Mouse (Mus musculus) myocyte (in vitro differentiated cells): ENCODE measurements around the gene Fam166b.

Experiments
- MAX ChIP-seq: IDR thresholded peaks from one replicate; pipeline ENCODE4 v1.6.1; 2011; ENCODE audit warnings: low read depth, mild to moderate bottlenecking, control low read depth
- POLR2AphosphoS2 ChIP-seq: IDR thresholded peaks from one replicate; pipeline ENCODE4 v1.6.1; 2011; ENCODE audit warnings: low read depth, control low read depth; ENCODE audit not compliant: insufficient read length
- REST ChIP-seq: IDR thresholded peaks from one replicate; pipeline ENCODE4 v1.6.1; 2011; ENCODE audit warnings: mild to moderate bottlenecking, control low read depth, moderate library complexity; ENCODE audit not compliant: insufficient read depth, insufficient read length
- SRF ChIP-seq: IDR thresholded peaks from one replicate; pipeline ENCODE4 v1.6.1; 2011; ENCODE audit warnings: low read depth; ENCODE audit not compliant: control insufficient read depth, insufficient read length
- USF1 ChIP-seq: IDR thresholded peaks from one replicate; pipeline ENCODE4 v1.6.1; 2011; ENCODE audit warnings: low read depth, mild to moderate bottlenecking, control low read depth, moderate library complexity

DNA sequence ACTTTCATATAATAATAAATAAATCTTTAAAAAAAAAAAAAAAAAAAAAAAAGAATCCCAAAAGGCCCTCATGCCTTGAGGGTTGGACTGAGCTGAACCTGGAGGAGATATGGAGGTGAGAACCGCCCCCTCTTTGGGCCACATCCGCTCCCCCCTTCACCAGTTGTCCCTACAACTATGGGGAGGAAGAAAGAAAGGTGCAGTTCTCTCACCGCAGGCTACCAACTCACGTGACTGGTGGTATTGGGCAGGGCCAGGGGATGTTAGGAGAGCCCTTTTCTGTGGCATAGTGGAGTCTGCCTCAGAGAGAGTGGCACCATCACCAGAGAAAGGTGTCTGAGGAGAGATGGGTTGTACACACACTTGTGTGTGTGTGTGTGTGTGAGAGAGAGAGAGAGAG is 27.5 kb upstream of the Fam166b start:
- TF ChIP-seq REST (no peak), USF1 (no peak), SRF (no peak), MAX (no peak), POLR2AphosphoS2 (no peak)
